Comparison of ENCODE assay signal across 8 mouse cellular contexts in genomic region chr5:121586400-121587039, GRCm38 (mm10). TPM values are rescaled to one million over a fixed set of nuclear protein-coding genes. Genes with fewer than 3 reads are reported as not detected.
A peak's percentile ranks its signal among the peaks of the same experiment; 100 is the strongest.
DNase-seq lines count a peak whose midpoint lies in the region; ATAC-seq and TF ChIP-seq lines count a peak whose summit lies in the region.

No protein-coding gene starts in this region.

- H3K9ac ChIP-seq in hindbrain, embryonic 11.5 days (ENCODE audit: low read depth, low read length), result no peak overlapping the region

- H3K4me2 ChIP-seq in hindbrain, embryonic 11.5 days (replicated peaks; ENCODE audit: low read depth, low read length), result no peak overlapping the region

- H3K4me3 ChIP-seq in E14TG2a.4 (replicated peaks; ENCODE audit: low read length), result peak overlapping the region; percentile 29
- H3K4me3 ChIP-seq in hindbrain, embryonic 11.5 days (ENCODE audit: low read depth, low read length), result no peak overlapping the region

- ATAC-seq in hindbrain, embryonic 11.5 days (ENCODE audit: low FRiP score), result no peak

- intact Hi-C loops in gastrocnemius, postnatal 36 days (cut with DNase I), result no loop called here

- H3K4me1 ChIP-seq in E14TG2a.4 (replicated peaks; ENCODE audit: low read depth, low read length), result peaks cover 93% of the 10 kb centered on the region
- H3K4me1 ChIP-seq in hindbrain, embryonic 11.5 days (replicated peaks; ENCODE audit: control insufficient read depth, insufficient read depth, low read length), result no peaks in the 10 kb centered on the region

- peaks cover 34% of the 10 kb centered on the region for H3K36me3 ChIP-seq in E14TG2a.4 (ENCODE audit: insufficient read depth, low read length)
- no peaks in the 10 kb centered on the region for H3K36me3 ChIP-seq in hindbrain, embryonic 11.5 days (ENCODE audit: control insufficient read depth, insufficient read depth, low read length)

- H3K27me3 ChIP-seq in E14TG2a.4 (ENCODE audit: insufficient read depth, low read length), result no peaks in the 10 kb centered on the region
- H3K27me3 ChIP-seq in hindbrain, embryonic 11.5 days (ENCODE audit: control insufficient read depth, insufficient read depth, low read length), result no peaks in the 10 kb centered on the region

- H3K9me3 ChIP-seq in E14TG2a.4 (ENCODE audit: low read length), result no peaks in the 10 kb centered on the region
- H3K9me3 ChIP-seq in hindbrain, embryonic 11.5 days (ENCODE audit: control insufficient read depth, low read length), result no peaks in the 10 kb centered on the region

- 73% methylated on average over 6 of the region's 6 CpGs for WGBS in hindbrain, embryonic 11.5 days

- H3K27ac ChIP-seq in hindbrain, embryonic 11.5 days (ENCODE audit: low read depth, low read length), result no peak overlapping the region

- peak; percentile 68 to 88 for DNase-seq in adrenal gland, adult (ENCODE audit: inconsistent age in 2 of 2, low spot score in 1 of 2)
- no peak for DNase-seq in adrenal gland, adult 8-10 months
- peak; percentile 51 to 56 for DNase-seq in gastrocnemius, postnatal 36 days
- peak; percentile 15 to 31 for DNase-seq in layer of hippocampus, postnatal 25 days (ENCODE audit: extremely low spot score in 1 of 2, low spot score in 1 of 2)
- peak; percentile 91 for DNase-seq in lung, postnatal 36 days
- peak; percentile 71 for DNase-seq in testis, postnatal 10 days (ENCODE audit: low spot score)
- no peak for DNase-seq in hindbrain, embryonic 11.5 days (ENCODE audit: low spot score)

- no peak for TF ChIP-seq CTCF in E14TG2a.4 (conservative IDR thresholded peaks at IDR 0.05; ENCODE audit: low read length)

RNA-seq across cellular contexts. Expression of gene Aldh2, which starts 7.1 kb away (rescaled TPM):
- total RNA-seq in adrenal gland, adult 8-10 months (2022), result 1,000 to 10,000 TPM in 2 of 4 experiments, 100 to 1,000 TPM in 2; 881 to 2,723 (median 1,517) TPM
- 100 to 1,000 TPM; 112 to 171 TPM for total RNA-seq in gastrocnemius, postnatal 36 days (2021)
- 100 to 1,000 TPM; 110 to 124 TPM for total RNA-seq in layer of hippocampus, postnatal 25 days (2021)
- 36.0 and 63.3 TPM in 2 replicates for polyA plus RNA-seq in hindbrain, embryonic 11.5 days (2014; fragmentation: Nextera tagmentation; extraction: Ambion mirVana)

RNA-seq across cellular contexts. Expression of gene Acad12, which starts 32.2 kb away (rescaled TPM):
- 10 to 100 TPM; 20.1 to 26.0 (median 22.8) TPM for total RNA-seq in adrenal gland, adult 8-10 months (2022)
- total RNA-seq in gastrocnemius, postnatal 36 days (2021), result 10 to 100 TPM; 21.3 to 22.4 TPM
- total RNA-seq in layer of hippocampus, postnatal 25 days (2021), result 1 to 10 TPM; 6.0 to 7.6 TPM
- polyA plus RNA-seq in hindbrain, embryonic 11.5 days (2014; fragmentation: Nextera tagmentation; extraction: Ambion mirVana), result 1.8 and 2.8 TPM in 2 replicates

RNA-seq across cellular contexts. Expression of gene Mapkapk5, which starts 40.8 kb away (rescaled TPM):
- 10 to 100 TPM; 59.5 to 85.2 (median 79.4) TPM for total RNA-seq in adrenal gland, adult 8-10 months (2022)
- total RNA-seq in gastrocnemius, postnatal 36 days (2021), result 10 to 100 TPM; 79.5 to 81.0 TPM
- 10 to 100 TPM; 65.4 to 76.7 TPM for total RNA-seq in layer of hippocampus, postnatal 25 days (2021)
- 61.8 and 66.5 TPM in 2 replicates for polyA plus RNA-seq in hindbrain, embryonic 11.5 days (2014; fragmentation: Nextera tagmentation; extraction: Ambion mirVana)

RNA-seq across cellular contexts. Expression of gene Adam1a, which starts 41.2 kb away (rescaled TPM):
- 10 to 100 TPM in 2 of 4 experiments, 1 to 10 TPM in 2; 4.6 to 15.8 (median 9.0) TPM for total RNA-seq in adrenal gland, adult 8-10 months (2022)
- 1 to 10 TPM; 1.6 to 1.7 TPM for total RNA-seq in gastrocnemius, postnatal 36 days (2021)
- 10 to 100 TPM; 12.2 to 16.9 TPM for total RNA-seq in layer of hippocampus, postnatal 25 days (2021)
- polyA plus RNA-seq in hindbrain, embryonic 11.5 days (2014; fragmentation: Nextera tagmentation; extraction: Ambion mirVana), result 2.1 and 3.8 TPM in 2 replicates

RNA-seq across cellular contexts. Expression of gene Gm42878, which starts 41.2 kb away (rescaled TPM):
- not detected for total RNA-seq in adrenal gland, adult 8-10 months (2022)
- total RNA-seq in gastrocnemius, postnatal 36 days (2021), result not detected
- not detected for total RNA-seq in layer of hippocampus, postnatal 25 days (2021)
- polyA plus RNA-seq in hindbrain, embryonic 11.5 days (2014; fragmentation: Nextera tagmentation; extraction: Ambion mirVana), result not detected in 2 replicates

Comparison
In these comparisons a context has a peak if more than half of its experiments do, and no peak if none do; other contexts are left out.
1. DNase-seq: peak in adrenal gland, adult (2 of 2), gastrocnemius, postnatal 36 days (2 of 2), layer of hippocampus, postnatal 25 days (2 of 2), lung, postnatal 36 days (single experiment) and testis, postnatal 10 days (single experiment); none in adrenal gland, adult 8-10 months (single experiment) and hindbrain, embryonic 11.5 days (single experiment).
2. RNA of gene Aldh2, which starts 7.1 kb away (total RNA-seq): 881 to 2,723 TPM in adrenal gland, adult 8-10 months; 112 to 171 TPM in gastrocnemius, postnatal 36 days and 110 to 124 TPM in layer of hippocampus, postnatal 25 days; every median in the first group is over 4 times any median in the second.